Mouse (Mus musculus): ENCODE measurements around the gene Lrpprc. TPM values are rescaled to one million over a fixed set of nuclear protein-coding genes. Genes with fewer than 3 reads are reported as not detected.

Gene Lrpprc
- polyA plus RNA-seq, 1 experiment from 2014 or later = 49.0 TPM

Other genes starting within 250 kb of the Lrpprc start
- 33.5 and 35.4 TPM in 2 replicates for gene Dync2li1, start 164.3 kb downstream of the Lrpprc start, polyA plus RNA-seq (2015; fragmentation: Nextera tagmentation; extraction: Ambion mirVana)
- 0.15 TPM in 1 of 2 replicates, not detected in the other for gene Abcg8, start 114.5 kb downstream of the Lrpprc start, polyA plus RNA-seq (2015; fragmentation: Nextera tagmentation; extraction: Ambion mirVana)
- 1.9 and 2.2 TPM in 2 replicates for gene Abcg5, start 107.8 kb downstream of the Lrpprc start, polyA plus RNA-seq (2015; fragmentation: Nextera tagmentation; extraction: Ambion mirVana)
- 91.7 and 95.1 TPM in 2 replicates for gene Ppm1b, start 166.0 kb upstream of the Lrpprc start, polyA plus RNA-seq (2015; fragmentation: Nextera tagmentation; extraction: Ambion mirVana)
- gene Slc3a1, start 237.6 kb upstream of the Lrpprc start, polyA plus RNA-seq (2015; fragmentation: Nextera tagmentation; extraction: Ambion mirVana) = 0.13 and 0.48 TPM in 2 replicates

Measured in midbrain, embryonic 15.5 days (tissue).